Mouse (Mus musculus): ENCODE data around the gene Dmrt2. TPM values are rescaled to one million over a fixed set of nuclear protein-coding genes. Genes with fewer than 3 reads are reported as not detected.

Gene Dmrt2
- polyA plus RNA-seq, 1 experiment from 2014 or later, result 0.63 TPM

DNA sequence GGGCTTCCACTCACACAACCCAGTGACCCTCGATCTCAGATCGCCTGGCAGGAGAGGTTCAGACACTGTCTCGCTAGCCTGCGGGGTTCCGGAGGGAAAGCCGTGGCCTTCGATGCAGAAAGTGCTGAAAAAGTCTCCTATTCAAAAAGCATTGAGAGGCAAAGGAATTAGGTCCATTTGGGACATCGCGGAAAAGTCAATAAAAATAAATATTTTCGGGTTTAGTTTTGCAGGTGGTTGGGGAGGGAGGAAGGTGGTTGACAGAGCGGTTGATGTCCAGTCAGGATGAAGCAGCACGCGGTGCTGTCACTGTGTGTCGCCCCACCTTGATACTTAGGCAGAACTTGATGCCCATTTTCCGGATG, 1.8 kb downstream of the Dmrt2 start:
- no peaks in the 10 kb centered on the region for H3K36me3 ChIP-seq (ENCODE audit: control insufficient read depth, insufficient read depth, low read length)
- H3K4me2 ChIP-seq (ENCODE audit: low read depth, low read length), result peak overlapping the region; percentile 52
- peak overlapping the region; percentile 34 for H3K4me3 ChIP-seq (ENCODE audit: low read length)
- peaks cover 89% of the 10 kb centered on the region for H3K27me3 ChIP-seq (ENCODE audit: control insufficient read depth, insufficient read depth, low read depth, low read length)
- H3K9me3 ChIP-seq (ENCODE audit: control insufficient read depth, low read length), result no peaks in the 10 kb centered on the region
- no peak overlapping the region for H3K27ac ChIP-seq (ENCODE audit: low read length)
- ATAC-seq (ENCODE audit: low read depth), result no peak
- WGBS, result 1% methylated on average over 15 of the region's 15 CpGs
- H3K4me1 ChIP-seq (replicated peaks; ENCODE audit: control insufficient read depth, insufficient read depth, low read length), result peaks cover 19% of the 10 kb centered on the region
- H3K9ac ChIP-seq (ENCODE audit: low read length), result no peak overlapping the region

DNA sequence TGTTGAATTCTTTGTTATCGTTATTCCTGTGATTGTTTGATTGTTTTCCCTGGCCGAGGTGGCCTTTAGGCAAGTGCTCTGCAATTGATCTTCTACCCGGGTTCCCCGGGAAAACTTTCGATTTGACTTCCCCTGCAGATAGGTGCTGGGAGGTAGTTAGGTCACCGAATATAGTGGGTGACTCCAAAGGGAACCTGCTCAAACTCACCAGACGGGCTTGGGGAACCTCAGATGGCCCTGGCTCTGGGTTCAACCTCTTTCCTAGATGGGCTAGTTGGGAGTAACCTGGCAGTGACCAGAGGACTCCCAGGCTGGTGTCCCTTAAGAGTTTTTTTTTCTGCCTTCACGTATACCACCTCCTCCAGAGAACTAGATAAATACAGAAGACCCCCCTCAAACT, 2.5 kb downstream of the Dmrt2 start:
- Histone ChIP-seq H3K9me3 (ENCODE audit: control insufficient read depth, low read length) (no peaks in the 10 kb centered on the region), H3K4me2 (ENCODE audit: low read depth, low read length) (no peak overlapping the region), H3K36me3 (ENCODE audit: control insufficient read depth, insufficient read depth, low read length) (no peaks in the 10 kb centered on the region), H3K9ac (ENCODE audit: low read length) (no peak overlapping the region), H3K27me3 (ENCODE audit: control insufficient read depth, insufficient read depth, low read depth, low read length) (peaks cover 82% of the 10 kb centered on the region), H3K27ac (ENCODE audit: low read length) (no peak overlapping the region), H3K4me3 (ENCODE audit: low read length) (no peak overlapping the region), H3K4me1 (replicated peaks; ENCODE audit: control insufficient read depth, insufficient read depth, low read length) (peaks cover 19% of the 10 kb centered on the region)
- no peak for ATAC-seq (ENCODE audit: low read depth)
- WGBS, result 1% methylated on average over 8 of the region's 8 CpGs

GRCm38 (mm10) chr19:25675866-25676440, 3.7 kb downstream of the Dmrt2 start:
- Histone ChIP-seq H3K9ac (ENCODE audit: low read length) (no peak overlapping the region), H3K36me3 (ENCODE audit: control insufficient read depth, insufficient read depth, low read length) (no peaks in the 10 kb centered on the region), H3K27ac (ENCODE audit: low read length) (no peak overlapping the region), H3K4me3 (ENCODE audit: low read length) (no peak overlapping the region), H3K27me3 (ENCODE audit: control insufficient read depth, insufficient read depth, low read depth, low read length) (peaks cover 71% of the 10 kb centered on the region), H3K9me3 (ENCODE audit: control insufficient read depth, low read length) (no peaks in the 10 kb centered on the region), H3K4me2 (ENCODE audit: low read depth, low read length) (no peak overlapping the region), H3K4me1 (replicated peaks; ENCODE audit: control insufficient read depth, insufficient read depth, low read length) (peaks cover 19% of the 10 kb centered on the region)
- ATAC-seq (ENCODE audit: low read depth), result no peak
- WGBS, result 10% methylated on average over 9 of the region's 9 CpGs

GRCm38 (mm10) chr19:25698850-25699249, 26.6 kb downstream of the Dmrt2 start:
- Histone ChIP-seq H3K27ac (ENCODE audit: low read length) (no peak overlapping the region), H3K27me3 (ENCODE audit: control insufficient read depth, insufficient read depth, low read depth, low read length) (no peaks in the 10 kb centered on the region), H3K4me2 (ENCODE audit: low read depth, low read length) (no peak overlapping the region), H3K9ac (ENCODE audit: low read length) (no peak overlapping the region), H3K36me3 (ENCODE audit: control insufficient read depth, insufficient read depth, low read length) (no peaks in the 10 kb centered on the region), H3K4me1 (replicated peaks; ENCODE audit: control insufficient read depth, insufficient read depth, low read length) (no peaks in the 10 kb centered on the region), H3K4me3 (ENCODE audit: low read length) (no peak overlapping the region), H3K9me3 (ENCODE audit: control insufficient read depth, low read length) (no peaks in the 10 kb centered on the region)
- no peak for ATAC-seq (ENCODE audit: low read depth)
- WGBS, result 68% methylated on average over 14 of the region's 14 CpGs

DNA sequence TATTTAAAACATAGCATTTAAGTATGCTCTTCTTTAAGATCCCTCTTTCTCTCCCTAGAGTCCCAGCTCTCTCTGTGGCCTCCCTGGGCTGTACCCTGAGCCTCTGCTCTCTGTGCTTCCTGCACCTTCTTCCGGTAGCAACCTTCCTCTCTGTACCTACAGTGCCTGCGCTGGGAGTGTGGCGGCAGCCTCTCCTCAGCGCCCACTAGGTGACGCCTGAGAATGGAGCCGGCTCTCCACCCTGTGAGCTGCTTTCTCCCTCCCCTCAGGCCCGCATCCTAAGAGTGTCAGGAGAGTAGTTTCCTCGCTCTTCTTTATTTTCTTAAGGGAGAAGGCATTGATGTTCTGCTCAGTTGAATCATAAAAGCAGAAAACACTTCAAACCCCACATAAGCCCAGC, 41.2 kb downstream of the Dmrt2 start:
- no peak overlapping the region for H3K4me2 ChIP-seq (ENCODE audit: low read depth, low read length)
- no peak overlapping the region for H3K9ac ChIP-seq (ENCODE audit: low read length)
- H3K9me3 ChIP-seq (ENCODE audit: control insufficient read depth, low read length), result no peaks in the 10 kb centered on the region
- H3K36me3 ChIP-seq (ENCODE audit: control insufficient read depth, insufficient read depth, low read length), result no peaks in the 10 kb centered on the region
- H3K27ac ChIP-seq (ENCODE audit: low read length), result no peak overlapping the region
- H3K27me3 ChIP-seq (ENCODE audit: control insufficient read depth, insufficient read depth, low read depth, low read length), result no peaks in the 10 kb centered on the region
- ATAC-seq (ENCODE audit: low read depth), result no peak
- H3K4me1 ChIP-seq (replicated peaks; ENCODE audit: control insufficient read depth, insufficient read depth, low read length), result no peaks in the 10 kb centered on the region
- 5% methylated on average over 8 of the region's 8 CpGs for WGBS
- no peak overlapping the region for H3K4me3 ChIP-seq (ENCODE audit: low read length)

DNA sequence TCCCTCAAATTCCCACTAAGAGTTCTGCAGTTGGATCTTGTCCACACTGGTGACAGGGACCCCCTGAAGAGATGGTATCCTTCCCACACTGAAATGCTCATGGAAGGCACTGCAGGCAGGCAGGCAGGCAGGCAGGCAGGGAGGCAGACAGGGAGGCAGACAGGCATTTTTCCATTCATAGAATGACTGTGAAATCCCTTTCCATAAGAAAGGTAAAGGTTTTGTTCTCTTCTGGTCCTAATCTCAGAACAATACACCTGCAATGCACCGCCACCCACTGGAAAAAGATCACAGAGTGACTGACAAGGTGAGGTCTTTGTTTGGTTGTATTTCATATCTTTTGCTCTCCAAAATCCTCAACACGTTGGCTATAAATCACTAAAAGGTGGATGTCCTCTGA, 42.7 kb downstream of the Dmrt2 start:
- no peaks in the 10 kb centered on the region for H3K36me3 ChIP-seq (ENCODE audit: control insufficient read depth, insufficient read depth, low read length)
- no peaks in the 10 kb centered on the region for H3K9me3 ChIP-seq (ENCODE audit: control insufficient read depth, low read length)
- H3K4me2 ChIP-seq (ENCODE audit: low read depth, low read length), result no peak overlapping the region
- ATAC-seq (ENCODE audit: low read depth), result no peak
- no peak overlapping the region for H3K27ac ChIP-seq (ENCODE audit: low read length)
- no peaks in the 10 kb centered on the region for H3K4me1 ChIP-seq (replicated peaks; ENCODE audit: control insufficient read depth, insufficient read depth, low read length)
- 66% methylated on average over 2 of the region's 2 CpGs for WGBS
- no peaks in the 10 kb centered on the region for H3K27me3 ChIP-seq (ENCODE audit: control insufficient read depth, insufficient read depth, low read depth, low read length)
- H3K4me3 ChIP-seq (ENCODE audit: low read length), result no peak overlapping the region
- no peak overlapping the region for H3K9ac ChIP-seq (ENCODE audit: low read length)

DNA sequence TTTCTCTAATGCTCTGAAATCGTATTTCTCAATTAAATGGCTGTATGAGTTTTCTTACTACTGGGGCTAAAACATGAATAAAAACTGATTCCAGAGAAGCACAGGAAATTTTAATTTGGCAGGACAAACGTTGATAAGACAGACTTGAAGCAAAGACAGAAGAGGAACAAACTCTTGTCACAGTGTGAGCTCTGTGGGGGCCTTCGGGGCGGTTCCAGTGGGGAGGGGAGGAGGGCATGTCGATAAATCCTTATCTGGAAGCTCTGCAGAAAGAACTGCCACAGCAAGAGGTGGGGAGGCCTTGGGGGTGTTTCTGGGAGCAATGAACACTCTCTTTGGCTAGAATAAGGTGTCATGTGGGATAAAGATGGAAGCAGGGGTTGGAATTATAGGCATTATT, 50.4 kb downstream of the Dmrt2 start:
- no peaks in the 10 kb centered on the region for H3K36me3 ChIP-seq (ENCODE audit: control insufficient read depth, insufficient read depth, low read length)
- 46% methylated on average over 5 of the region's 5 CpGs for WGBS
- no peak for ATAC-seq (ENCODE audit: low read depth)
- no peaks in the 10 kb centered on the region for H3K9me3 ChIP-seq (ENCODE audit: control insufficient read depth, low read length)
- H3K27ac ChIP-seq (ENCODE audit: low read length), result no peak overlapping the region
- no peak overlapping the region for H3K4me2 ChIP-seq (ENCODE audit: low read depth, low read length)
- H3K4me3 ChIP-seq (ENCODE audit: low read length), result no peak overlapping the region
- no peak overlapping the region for H3K9ac ChIP-seq (ENCODE audit: low read length)
- no peaks in the 10 kb centered on the region for H3K27me3 ChIP-seq (ENCODE audit: control insufficient read depth, insufficient read depth, low read depth, low read length)
- H3K4me1 ChIP-seq (replicated peaks; ENCODE audit: control insufficient read depth, insufficient read depth, low read length), result no peaks in the 10 kb centered on the region

Other genes starting within 250 kb of the Dmrt2 start
- gene Dmrt1, start 166.8 kb upstream of the Dmrt2 start, polyA plus RNA-seq (2015; fragmentation: Nextera tagmentation; extraction: Ambion mirVana), result not detected in 2 replicates
- gene Dmrt3, start 62.1 kb upstream of the Dmrt2 start, polyA plus RNA-seq (2015; fragmentation: Nextera tagmentation; extraction: Ambion mirVana), result 0.20 and 0.44 TPM in 2 replicates

All from lung, embryonic 16.5 days (tissue).